Mouse (Mus musculus) embryonic facial prominence, embryonic 14.5 days (tissue): ENCODE measurements around the gene Emc6. TPM values are rescaled to one million over a fixed set of nuclear protein-coding genes. Genes with fewer than 3 reads are reported as not detected.

ENCODE experiments used
- ATAC-seq: fragments of 200-750 bp; cut with Nextera tagmentation; 2 replicates; pipeline ENCODE4 v1.8.0; 2017; ENCODE audit warnings: low read depth, moderate number of reproducible peaks, moderate TSS enrichment
- DNase-seq: peaks from one replicate; pipeline ENCODE4 v3.0.0-alpha.2; 2015; ENCODE audit warnings: low spot score
- H3K27ac ChIP-seq: fragments of 300-500 bp; sonication (generic); replicated peaks from 2 replicates; pipeline ENCODE4 v1.5.1; 2014; ENCODE audit warnings: low read depth, mild to moderate bottlenecking, low read length, moderate library complexity
- H3K27me3 ChIP-seq: fragments of 300-500 bp; sonication (generic); replicated peaks from 2 replicates; pipeline ENCODE4 v1.6.1; 2014; ENCODE audit warnings: low read length; ENCODE audit not compliant: control insufficient read depth, insufficient read depth
- H3K36me3 ChIP-seq: fragments of 300-500 bp; sonication (generic); 2 replicates; pipeline ENCODE4 v1.6.1; 2014; ENCODE audit warnings: low read length, mixed read lengths; ENCODE audit not compliant: control insufficient read depth, insufficient read depth
- H3K4me1 ChIP-seq: fragments of 300-500 bp; sonication (generic); 2 replicates; pipeline ENCODE4 v1.6.1; 2014; ENCODE audit warnings: antibody characterized with exemption, low read length; ENCODE audit not compliant: control insufficient read depth, insufficient read depth
- H3K4me2 ChIP-seq: fragments of 300-500 bp; sonication (generic); 2 replicates; pipeline ENCODE4 v1.6.1; 2014; ENCODE audit warnings: low read depth, mild to moderate bottlenecking, low read length, moderate library complexity, mixed read lengths
- H3K4me3 ChIP-seq: fragments of 300-500 bp; sonication (generic); 2 replicates; pipeline ENCODE4 v1.5.1; 2014; ENCODE audit warnings: low read depth, mild to moderate bottlenecking, low read length
- H3K9ac ChIP-seq: fragments of 300-500 bp; sonication (generic); 2 replicates; pipeline ENCODE4 v1.6.1; 2014; ENCODE audit warnings: low read depth, mild to moderate bottlenecking, low read length, moderate library complexity, mixed read lengths
- H3K9me3 ChIP-seq: fragments of 300-500 bp; sonication (generic); 2 replicates; pipeline ENCODE4 v1.6.1; 2016; ENCODE audit warnings: low read length; ENCODE audit not compliant: control insufficient read depth
- WGBS: fragments of 180-500 bp; shearing (Covaris S2); extraction: QIAGEN DNeasy Blood & Tissue Kit; methylation state at CpG from one replicate; pipeline ENCODE4 v1.1.7; 2014; 5-methylcytosine and 5-hydroxymethylcytosine counted together
- polyA plus RNA-seq: library from polyadenylated mRNA; unstranded; fragments of >200 nt; fragmentation: Nextera tagmentation; extraction: Ambion mirVana; gene quantifications from 2 replicates; pipeline ENCODE4 v1.2.1, GENCODE M21; 2014

The Emc6 gene
- polyA plus RNA-seq, 1 experiment from 2014 or later, result 111 TPM

GRCm38 (mm10) chr11:73193047-73193446 is 16.2 kb upstream of the Emc6 start:
- 67% methylated on average over 6 of the region's 6 CpGs for WGBS
- ATAC-seq, result no peak

GRCm38 (mm10) chr11:73187231-73187630 is 10.4 kb upstream of the Emc6 start:
- Histone ChIP-seq H3K4me1 (no peaks in the 10 kb centered on the region), H3K27ac (no peak overlapping the region), H3K9ac (no peak overlapping the region), H3K36me3 (peaks cover 70% of the 10 kb centered on the region), H3K4me3 (no peak overlapping the region), H3K9me3 (no peaks in the 10 kb centered on the region), H3K4me2 (no peak overlapping the region), H3K27me3 (no peaks in the 10 kb centered on the region)
- WGBS, result 90% methylated on average over 6 of the region's 6 CpGs
- no peak for DNase-seq
- no peak for ATAC-seq

More at GRCm38 (mm10) chr11:73193047-73193446, 16.2 kb upstream of the Emc6 start:
- no peak overlapping the region for H3K4me2 ChIP-seq
- H3K9me3 ChIP-seq, result no peaks in the 10 kb centered on the region
- H3K4me3 ChIP-seq, result no peak overlapping the region
- peaks cover 44% of the 10 kb centered on the region for H3K36me3 ChIP-seq
- no peak overlapping the region for H3K27ac ChIP-seq
- no peaks in the 10 kb centered on the region for H3K4me1 ChIP-seq
- no peak for DNase-seq
- no peaks in the 10 kb centered on the region for H3K27me3 ChIP-seq
- no peak overlapping the region for H3K9ac ChIP-seq

DNA sequence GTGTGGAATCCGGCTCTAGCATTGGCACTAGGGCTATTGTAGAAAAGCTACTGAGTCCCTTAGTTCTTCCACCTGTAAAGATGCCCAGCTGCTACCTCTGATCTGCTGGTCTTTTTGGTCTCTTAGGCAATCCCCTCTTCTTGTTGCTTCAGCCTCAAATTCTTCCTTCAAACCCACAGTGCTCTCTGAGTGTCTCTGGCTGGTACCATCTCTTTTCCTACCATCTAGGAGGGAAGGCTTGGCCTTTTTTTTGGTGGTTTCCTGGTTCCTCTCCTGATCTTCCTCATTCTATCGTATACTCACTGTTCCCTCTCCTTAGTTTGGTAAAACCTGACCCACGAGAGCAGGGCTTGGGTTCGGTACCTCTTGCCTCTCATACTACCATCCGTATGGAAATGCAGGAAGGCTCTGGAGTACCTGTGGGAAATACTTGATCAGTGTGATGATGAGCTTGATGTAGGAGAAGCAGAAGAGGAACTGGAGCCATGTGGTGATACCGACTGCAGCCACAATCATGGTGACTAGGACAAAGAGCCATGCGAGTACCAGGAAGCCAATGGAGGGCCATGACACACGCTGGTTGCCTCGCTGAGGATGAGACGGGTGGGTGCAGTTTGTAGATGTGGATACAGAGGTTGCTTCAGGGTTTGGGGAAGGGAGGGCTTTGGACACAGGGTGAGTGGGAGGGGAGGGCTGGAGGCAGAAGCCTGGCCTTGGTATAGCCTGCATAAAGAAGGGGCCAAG is 9.2 kb upstream of the Emc6 start:
- ATAC-seq (no peak), DNase-seq (no peak)
- no peak overlapping the region for H3K9ac ChIP-seq
- H3K27me3 ChIP-seq, result no peaks in the 10 kb centered on the region
- no peak overlapping the region for H3K27ac ChIP-seq
- no peaks in the 10 kb centered on the region for H3K4me1 ChIP-seq
- no peak overlapping the region for H3K4me2 ChIP-seq
- H3K4me3 ChIP-seq, result no peak overlapping the region
- 94% methylated on average over 10 of the region's 10 CpGs for WGBS
- peaks cover 63% of the 10 kb centered on the region for H3K36me3 ChIP-seq
- no peaks in the 10 kb centered on the region for H3K9me3 ChIP-seq

- H3K4me3 ChIP-seq, result peak overlapping the region; percentile 97
- H3K9ac ChIP-seq, result peak overlapping the region; percentile 83
- DNase-seq (peak; percentile 22), ATAC-seq (no peak)
- WGBS, result 4% methylated on average over 2 of the region's 2 CpGs
- H3K27ac ChIP-seq, result peak overlapping the region; percentile 93
- peaks cover 19% of the 10 kb centered on the region for H3K4me1 ChIP-seq
- H3K27me3 ChIP-seq, result no peaks in the 10 kb centered on the region
- peaks cover 35% of the 10 kb centered on the region for H3K36me3 ChIP-seq
- peak overlapping the region; percentile 72 for H3K4me2 ChIP-seq
- no peaks in the 10 kb centered on the region for H3K9me3 ChIP-seq
Observed at GRCm38 (mm10) chr11:73177895-73178294, 1.1 kb upstream of the Emc6 start.

GRCm38 (mm10) chr11:73177509-73177875 is 655 bp upstream of the Emc6 start:
- ATAC-seq (peak; percentile 88), DNase-seq (peak; percentile 92)
- no peaks in the 10 kb centered on the region for H3K27me3 ChIP-seq
- H3K4me2 ChIP-seq, result peak overlapping the region; percentile 72
- 0% methylated on average over 14 of the region's 28 CpGs for WGBS
- H3K4me3 ChIP-seq, result peak overlapping the region; percentile 97
- H3K9ac ChIP-seq, result peak overlapping the region; percentile 83
- H3K36me3 ChIP-seq, result peaks cover 36% of the 10 kb centered on the region
- H3K4me1 ChIP-seq, result peaks cover 19% of the 10 kb centered on the region
- peak overlapping the region; percentile 93 for H3K27ac ChIP-seq
- H3K9me3 ChIP-seq, result no peaks in the 10 kb centered on the region

- peak overlapping the region; percentile 71 for H3K4me2 ChIP-seq
- ATAC-seq, result no peak
Observed at GRCm38 (mm10) chr11:73176186-73176585, 651 bp downstream of the Emc6 start.

DNA sequence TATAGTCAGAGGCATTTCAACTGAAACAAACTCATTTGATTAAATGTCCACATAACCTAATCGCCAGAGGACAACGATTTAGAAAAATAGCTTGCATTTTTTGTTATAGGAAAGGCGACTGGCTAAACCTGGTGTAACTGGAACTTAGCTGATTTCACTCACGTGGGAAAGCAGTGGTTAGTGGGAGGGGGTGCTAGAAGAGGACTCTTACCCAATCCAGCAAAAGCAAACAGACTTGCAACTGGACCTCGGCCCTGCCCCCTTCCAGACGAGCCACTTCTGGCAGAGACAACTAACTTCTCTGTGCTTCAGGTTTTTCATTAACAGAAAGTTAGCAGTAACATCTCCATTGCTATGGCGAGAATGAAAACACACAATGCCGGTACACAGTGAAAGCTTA is 1.2 kb downstream of the Emc6 start:
- DNase-seq, result peak; percentile 33
- WGBS, result 37% methylated on average over 8 of the region's 8 CpGs
- H3K9ac ChIP-seq, result peak overlapping the region; percentile 93

More at GRCm38 (mm10) chr11:73176186-73176585, 651 bp downstream of the Emc6 start:
- Histone ChIP-seq H3K4me1 (peaks cover 19% of the 10 kb centered on the region), H3K9me3 (no peaks in the 10 kb centered on the region), H3K36me3 (peaks cover 33% of the 10 kb centered on the region), H3K27me3 (no peaks in the 10 kb centered on the region), H3K4me3 (peak overlapping the region; percentile 97), H3K27ac (peak overlapping the region; percentile 83), H3K9ac (peak overlapping the region; percentile 93)
- no peak for DNase-seq
- WGBS, result 2% methylated on average over 12 of the region's 15 CpGs

DNA sequence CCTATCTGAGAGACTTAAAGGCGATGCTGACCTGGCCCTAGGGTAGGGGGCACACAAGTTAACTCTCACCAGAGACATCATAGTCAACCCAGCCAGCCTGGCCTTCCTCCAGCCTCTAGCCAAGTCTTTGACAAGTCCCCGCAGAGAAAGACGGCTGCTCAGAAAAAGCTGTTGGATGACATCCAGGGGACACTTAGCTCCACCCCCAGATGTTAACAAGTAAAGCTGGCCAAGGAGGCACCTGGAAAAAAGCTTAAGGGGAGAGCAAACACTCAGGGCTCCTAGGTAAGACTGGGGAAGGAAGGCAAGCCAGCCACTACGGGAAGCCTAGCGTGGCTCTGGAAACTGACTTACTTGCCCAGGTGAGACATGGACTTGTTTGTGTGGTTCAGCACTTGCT is 4.7 kb downstream of the Emc6 start:
- peak; percentile 70 for DNase-seq
- Histone ChIP-seq H3K27me3 (no peaks in the 10 kb centered on the region), H3K9ac (no peak overlapping the region), H3K4me2 (no peak overlapping the region), H3K4me3 (no peak overlapping the region), H3K36me3 (peaks cover 29% of the 10 kb centered on the region), H3K4me1 (peaks cover 10% of the 10 kb centered on the region; the same call in 1 of the 2 replicates), H3K9me3 (no peaks in the 10 kb centered on the region), H3K27ac (no peak overlapping the region)
- WGBS, result 43% methylated on average over 5 of the region's 5 CpGs
- ATAC-seq, result no peak

More for the DNA sequence above, 1.2 kb downstream of the Emc6 start:
- peaks cover 19% of the 10 kb centered on the region for H3K4me1 ChIP-seq
- peak overlapping the region; percentile 71 for H3K4me2 ChIP-seq
- peak overlapping the region; percentile 97 for H3K4me3 ChIP-seq
- H3K27ac ChIP-seq, result no peak overlapping the region
- ATAC-seq, result no peak
- no peaks in the 10 kb centered on the region for H3K9me3 ChIP-seq
- H3K27me3 ChIP-seq, result no peaks in the 10 kb centered on the region
- peaks cover 30% of the 10 kb centered on the region for H3K36me3 ChIP-seq

DNA sequence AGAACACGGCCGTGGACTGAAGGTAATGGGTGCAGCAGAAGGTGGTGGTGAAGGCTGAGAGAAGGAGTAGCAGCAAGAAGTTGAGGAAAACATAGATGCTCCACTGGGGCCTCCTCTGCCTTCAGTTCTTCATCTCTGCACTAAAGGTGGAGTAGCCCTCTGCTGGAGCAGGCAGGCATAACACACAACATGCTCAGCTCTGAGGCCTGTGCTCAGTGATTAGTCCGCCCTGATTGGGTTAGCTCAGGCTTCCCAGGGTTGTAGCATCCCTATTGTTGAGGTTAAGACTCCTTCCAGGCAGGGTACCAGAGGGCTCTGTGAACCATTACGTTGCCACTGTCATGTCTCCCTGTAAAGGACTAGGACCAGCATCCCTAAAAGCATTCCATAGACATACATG is 7.6 kb downstream of the Emc6 start:
- peak; percentile 40 for DNase-seq
- ATAC-seq, result peak; percentile 62; the same call in 1 of the 2 replicates
- Histone ChIP-seq H3K4me2 (no peak overlapping the region), H3K9ac (no peak overlapping the region), H3K4me1 (no peaks in the 10 kb centered on the region), H3K27ac (no peak overlapping the region), H3K27me3 (no peaks in the 10 kb centered on the region), H3K36me3 (peaks cover 19% of the 10 kb centered on the region), H3K4me3 (no peak overlapping the region), H3K9me3 (no peaks in the 10 kb centered on the region)
- WGBS, result 46% methylated on average over 4 of the region's 4 CpGs
